Mouse (Mus musculus) ZHBTc4 (cell line): ENCODE results near the gene Pimreg.

ENCODE experiments used
- DNase-seq: peaks from one replicate; pipeline ENCODE4 v3.0.0-alpha.2; 2011; ENCODE audit warnings: low read depth, low spot score

The Pimreg gene

DNA sequence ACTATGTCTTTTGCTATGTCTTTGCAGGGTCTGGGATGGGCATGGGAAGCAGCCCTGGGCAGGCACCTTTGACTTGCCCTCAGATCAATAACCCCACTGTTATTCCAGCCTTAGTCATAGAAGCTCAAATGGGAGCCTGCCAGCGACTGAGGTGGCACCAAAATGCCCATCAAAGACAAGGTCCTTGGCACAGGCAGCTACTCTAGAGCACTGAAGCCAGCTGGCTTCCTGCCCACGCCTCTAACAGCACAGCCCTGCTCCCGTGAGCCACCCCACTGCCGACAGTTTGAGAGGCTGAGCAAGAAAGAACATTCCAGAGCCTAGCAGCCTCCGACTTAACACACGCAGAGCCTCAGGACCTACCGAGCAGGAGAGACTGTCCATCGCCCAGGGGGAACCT, 23.3 kb downstream of the Pimreg start:
- DNase-seq = no peak

DNA sequence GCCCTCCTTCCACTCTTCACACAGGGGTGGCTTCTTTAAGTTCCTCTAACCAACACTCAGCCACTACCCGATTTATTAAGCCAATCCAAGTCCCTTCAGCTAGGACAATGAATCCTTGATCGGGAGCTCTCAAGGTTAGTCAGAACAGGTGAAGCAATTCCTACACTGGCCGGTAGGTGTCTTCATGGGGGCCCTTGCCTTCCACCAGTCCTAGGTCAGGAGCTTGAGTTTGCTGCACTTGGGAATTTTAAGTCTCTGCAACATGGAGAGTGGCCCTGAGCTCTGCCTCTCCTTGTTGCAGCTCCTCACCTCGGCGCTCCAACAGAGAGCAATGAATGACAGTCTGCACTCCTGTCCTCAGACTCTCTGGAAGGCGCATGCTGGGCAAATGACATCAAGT, 24.5 kb downstream of the Pimreg start:
- peak; percentile 82 for DNase-seq

DNA sequence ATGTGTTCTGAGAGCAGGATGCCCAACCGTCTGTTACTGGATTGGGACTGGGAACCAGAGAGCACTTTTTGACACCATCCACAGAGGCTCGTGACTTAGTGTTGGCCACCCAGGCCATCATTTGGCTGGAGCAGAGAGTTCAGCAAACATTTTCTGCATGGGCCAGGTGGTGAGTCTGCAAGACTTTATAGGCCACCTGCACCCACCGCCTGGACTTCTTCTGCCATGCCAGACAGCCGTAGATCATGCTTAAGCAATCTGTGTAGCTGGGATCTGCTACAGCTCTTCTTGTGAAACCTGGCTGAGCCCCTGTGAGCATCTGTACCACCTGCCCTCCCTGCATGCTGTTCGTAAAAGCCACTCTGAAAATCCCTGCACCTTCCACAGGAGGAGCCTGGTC, 25.5 kb downstream of the Pimreg start:
- no peak for DNase-seq

DNA sequence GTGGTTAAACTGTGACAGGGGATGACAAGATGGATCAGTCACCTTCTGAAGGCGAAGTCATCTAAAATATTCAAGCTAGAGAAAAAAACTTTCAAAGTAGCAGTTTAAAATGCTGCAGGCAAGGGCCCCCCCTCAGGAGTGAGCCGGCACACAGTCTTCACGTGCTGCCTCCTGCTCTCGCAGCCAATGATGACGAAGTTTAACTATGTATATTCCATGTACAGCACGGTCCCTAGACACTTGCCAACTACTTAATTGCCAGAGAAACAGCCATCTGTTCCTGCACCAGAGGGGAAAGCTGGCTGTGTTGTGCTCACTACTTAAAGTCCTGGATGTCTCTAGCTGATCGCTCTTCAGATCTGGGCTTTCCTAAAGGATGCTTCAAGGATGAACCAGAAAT, 26.2 kb downstream of the Pimreg start:
- DNase-seq = no peak

DNA sequence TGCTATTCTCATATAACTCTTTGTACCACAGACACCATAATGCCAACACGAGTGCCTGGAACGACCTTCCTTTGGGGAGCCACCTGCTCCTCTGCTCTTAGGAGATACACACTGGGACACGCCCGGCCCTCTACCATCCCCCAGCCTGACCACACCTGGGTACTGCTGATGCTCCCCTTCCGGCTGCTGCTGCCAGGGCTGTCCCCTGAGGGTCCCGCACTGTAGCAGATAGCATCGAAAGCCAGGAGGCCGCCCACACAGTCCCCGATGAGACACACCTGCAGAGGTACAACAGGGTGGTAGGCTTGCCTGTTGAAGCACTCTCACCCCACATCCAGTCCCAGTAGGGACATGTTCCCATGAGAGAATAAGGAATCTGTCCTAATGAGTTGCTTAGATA, 28.9 kb downstream of the Pimreg start:
- no peak for DNase-seq

DNA sequence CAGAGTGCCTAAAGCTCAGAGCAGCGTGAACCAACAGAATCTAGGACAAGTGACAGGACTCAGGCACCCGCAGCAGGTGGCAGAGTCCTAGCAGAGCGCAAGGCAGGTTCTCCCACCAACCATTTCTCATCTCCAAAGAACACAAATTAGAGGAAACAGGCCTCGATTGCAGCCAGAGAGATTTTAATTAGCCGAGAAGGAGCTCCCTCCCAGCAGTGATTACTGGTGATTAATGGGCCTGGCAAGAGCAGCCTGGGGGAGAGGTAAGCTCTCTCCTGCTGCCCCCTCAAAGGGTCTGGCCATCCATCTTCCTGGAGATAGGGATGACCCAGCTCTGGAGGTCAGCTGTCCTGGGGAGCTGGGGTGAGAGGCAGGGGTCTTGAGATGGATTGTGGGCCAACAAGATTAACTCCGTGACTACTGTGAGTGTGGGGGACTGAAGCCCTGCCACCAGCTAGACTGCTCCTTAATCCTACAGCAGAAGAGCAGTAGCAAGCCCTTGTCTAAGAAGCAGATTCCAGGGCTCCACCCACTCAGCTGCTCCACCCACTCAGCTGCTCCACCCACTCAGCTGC, 30.6 kb downstream of the Pimreg start:
- no peak for DNase-seq

DNA sequence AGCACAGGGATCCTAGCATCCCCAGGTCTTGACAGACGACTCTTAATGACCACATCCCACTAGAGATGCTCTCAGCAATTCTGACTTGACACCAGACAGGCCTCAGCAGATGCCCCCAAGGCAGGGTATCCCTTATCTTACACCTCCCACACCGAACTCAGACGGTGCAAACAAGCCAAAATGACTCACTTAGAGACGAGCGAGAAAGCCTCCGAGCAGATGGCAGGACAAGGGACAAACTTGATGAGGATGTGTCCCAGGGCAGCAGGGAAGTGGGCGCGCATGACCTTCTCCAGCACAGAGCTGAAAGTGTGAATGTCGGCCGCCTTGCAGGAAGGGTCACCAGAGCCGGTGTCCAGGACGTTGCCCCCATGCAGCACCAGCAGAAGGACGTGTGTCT, 32.4 kb downstream of the Pimreg start:
- DNase-seq = no peak

DNA sequence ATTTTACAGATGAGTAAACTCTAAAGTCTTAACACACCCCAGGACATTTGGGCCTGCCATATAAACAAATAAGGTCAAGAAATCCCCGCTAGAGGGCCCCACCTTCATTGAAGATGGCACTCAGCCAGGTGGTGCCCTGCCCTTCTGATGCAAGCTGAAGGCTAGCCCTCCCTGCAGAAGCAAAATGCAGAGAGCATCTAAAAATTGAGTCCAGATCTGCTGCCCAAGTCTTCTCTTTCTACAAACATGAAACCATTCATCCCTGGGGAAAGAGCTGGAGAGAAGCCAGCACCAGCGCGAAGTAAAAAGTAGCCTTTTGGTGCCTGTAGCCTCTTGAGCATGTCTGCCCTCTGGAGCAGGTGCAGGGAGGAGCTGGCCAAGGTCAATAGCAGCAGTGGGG, 36.2 kb downstream of the Pimreg start:
- peak; percentile 38 for DNase-seq

DNA sequence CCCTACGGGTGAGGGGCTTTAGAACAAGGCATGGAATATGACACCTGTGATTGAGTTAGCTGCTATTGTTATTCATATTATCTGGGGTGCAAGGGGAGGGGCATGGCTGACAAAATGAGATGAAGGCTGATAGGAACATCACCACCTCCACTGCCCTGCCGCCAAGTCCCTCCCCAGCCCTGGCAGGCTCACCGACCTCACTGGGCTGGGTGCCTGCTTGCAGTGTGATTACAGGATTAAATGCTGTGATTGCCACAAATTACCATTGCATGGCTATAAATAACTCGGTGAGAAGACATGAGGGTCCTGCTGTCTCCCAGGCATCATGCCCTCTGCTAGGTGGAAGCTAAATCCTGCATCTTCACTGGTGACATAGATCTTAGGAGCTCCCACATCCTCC, 36.8 kb downstream of the Pimreg start:
- DNase-seq = no peak

DNA sequence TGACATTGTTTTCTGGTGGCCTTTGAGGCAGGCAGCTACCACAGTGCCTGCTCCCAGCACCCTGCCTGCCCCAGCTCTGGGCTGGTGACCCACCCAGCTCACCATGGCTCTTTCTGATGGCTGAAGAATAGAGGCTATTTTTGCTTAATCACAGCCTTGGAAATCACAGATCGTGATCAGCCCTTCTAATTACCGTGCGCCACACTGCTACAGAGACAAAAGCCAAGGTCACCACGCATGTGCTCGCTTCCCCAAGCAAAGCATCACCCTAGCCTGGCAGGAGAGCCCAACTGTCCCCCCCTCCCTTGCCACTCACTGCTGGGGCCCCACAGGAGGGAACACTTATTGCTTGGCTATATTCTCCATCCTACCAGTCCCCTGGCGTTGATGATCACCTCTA, 38.6 kb downstream of the Pimreg start:
- no peak for DNase-seq

DNA sequence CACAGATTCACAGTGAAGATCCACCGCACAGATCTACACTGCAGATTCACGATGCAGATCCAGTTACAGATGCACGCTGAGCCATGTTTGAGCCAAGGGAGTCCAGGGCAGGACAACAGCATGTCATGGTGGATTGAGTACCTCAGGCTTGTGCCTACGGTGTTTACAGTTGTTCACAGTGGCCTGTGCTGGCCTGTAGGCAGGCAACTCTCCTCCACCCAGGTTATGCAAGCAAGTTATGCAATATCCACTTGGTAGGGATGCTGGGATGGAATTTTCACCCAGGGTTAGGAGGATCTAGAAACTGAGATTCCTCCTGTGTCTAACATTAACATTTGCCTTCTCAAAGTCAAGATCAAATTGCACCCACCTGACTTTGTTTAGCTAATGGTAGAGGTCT, 40.8 kb downstream of the Pimreg start:
- DNase-seq = no peak

DNA sequence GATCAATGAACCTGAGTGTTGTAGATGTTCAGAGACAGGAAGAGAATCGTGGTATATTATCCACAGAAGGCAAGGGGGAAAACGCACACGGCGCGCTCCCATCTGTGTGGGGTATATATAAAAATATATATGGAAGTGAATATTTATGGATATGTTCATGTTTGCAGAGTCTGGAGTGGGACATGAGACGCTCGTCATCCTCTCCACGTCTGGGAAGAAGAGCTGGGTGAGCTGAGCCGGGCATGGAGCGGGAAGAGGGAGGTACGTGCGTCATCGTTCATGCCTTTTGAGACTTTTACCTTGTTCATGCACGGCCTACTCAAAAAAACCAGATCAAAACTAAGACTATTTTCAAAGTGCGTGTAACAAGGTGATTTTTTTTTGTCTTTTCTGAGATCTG, 42.5 kb downstream of the Pimreg start:
- no peak for DNase-seq

DNA sequence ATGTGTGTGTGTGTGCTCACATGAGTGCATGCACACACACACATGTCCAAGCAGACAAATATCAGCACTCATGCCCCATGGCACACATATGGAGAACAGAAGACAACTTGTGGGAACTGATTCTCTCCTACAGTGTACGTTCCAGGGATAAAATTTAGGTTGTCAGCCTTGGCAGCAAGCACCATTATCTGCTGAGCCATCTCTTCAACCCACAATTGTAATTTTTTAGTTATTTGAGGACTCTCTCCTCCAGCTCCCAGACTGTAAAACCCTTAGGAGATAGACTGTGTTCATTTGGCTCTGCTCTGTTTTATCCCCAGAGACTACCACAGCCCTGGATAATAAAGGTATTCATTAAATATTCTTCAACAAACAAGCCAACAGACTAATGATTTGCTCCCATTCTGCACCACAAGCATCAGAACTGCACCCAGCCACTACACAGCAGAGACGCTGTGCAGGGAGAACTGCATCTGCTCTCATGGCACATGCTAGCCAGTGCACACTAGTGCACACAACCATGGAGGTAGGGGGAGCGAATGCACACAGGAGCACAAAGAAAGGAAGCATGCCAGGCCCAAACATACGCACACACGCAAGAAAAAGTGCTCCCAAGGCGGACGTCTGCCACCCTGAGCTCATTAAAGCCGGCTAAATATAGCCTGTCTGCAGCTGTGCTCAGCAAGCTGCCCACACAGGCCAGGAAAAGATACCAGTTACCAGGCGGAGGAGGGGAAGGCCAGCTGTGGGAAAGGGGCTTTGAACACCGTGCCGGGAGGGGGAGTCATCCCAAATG, 44.6 kb downstream of the Pimreg start:
- no peak for DNase-seq

DNA sequence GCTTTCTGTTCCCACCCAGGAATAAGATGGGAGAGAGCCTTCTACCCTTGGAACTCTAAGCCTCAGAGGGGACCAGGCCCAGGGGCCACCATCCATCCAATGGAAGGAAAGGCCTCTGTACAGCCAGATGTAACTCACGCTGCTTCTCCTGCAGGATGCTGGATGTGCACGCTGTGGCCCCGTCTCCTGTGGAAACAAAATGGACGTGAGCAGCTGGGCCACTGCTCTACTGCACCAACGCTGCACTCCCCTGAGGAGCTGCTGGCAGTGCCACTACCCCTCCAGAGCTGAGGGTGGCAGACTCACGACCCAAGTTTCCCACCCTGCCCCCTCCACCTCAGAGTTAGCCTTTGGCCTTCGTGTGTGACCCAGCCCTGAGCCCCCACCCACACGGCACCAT, 50.6 kb downstream of the Pimreg start:
- no peak for DNase-seq

DNA sequence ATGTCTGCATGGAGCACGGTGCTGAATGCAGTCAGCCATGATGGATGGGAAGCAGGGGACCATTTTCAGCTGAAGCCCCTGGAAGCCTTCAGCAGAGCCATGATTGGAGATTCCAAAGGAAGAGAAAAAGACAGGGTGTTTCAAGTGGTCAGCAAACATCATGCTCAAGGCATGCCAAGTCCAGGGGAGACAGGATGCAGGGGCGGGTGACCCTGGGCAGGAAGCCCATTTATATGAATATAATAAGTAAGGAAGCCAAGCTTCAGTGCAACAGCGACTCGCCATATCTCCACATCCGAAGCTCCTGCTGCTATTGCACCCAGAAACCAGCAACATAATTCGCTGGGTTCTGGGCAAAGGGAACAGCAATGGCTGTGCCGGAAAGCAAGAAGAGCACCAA, 52.6 kb downstream of the Pimreg start:
- no peak for DNase-seq

DNA sequence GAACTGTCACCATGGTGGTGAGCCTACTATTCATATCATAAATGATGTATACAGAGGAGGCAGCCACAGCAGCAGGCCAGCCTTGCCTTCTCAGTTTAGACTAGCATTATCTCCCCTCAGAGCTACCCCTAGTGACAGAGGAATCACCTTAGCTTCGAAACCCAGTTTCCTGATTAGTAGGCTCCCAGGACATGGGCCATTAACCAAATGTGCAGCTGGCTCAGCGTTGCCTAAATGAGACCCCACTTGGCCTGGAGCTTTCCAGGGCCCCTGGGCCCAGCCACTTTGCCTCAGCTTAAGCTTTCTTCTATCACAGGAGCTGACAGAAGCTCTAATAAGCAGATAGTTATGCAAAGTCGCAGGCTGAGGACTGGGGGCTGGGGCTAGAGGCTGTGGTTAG, 54.2 kb downstream of the Pimreg start:
- no peak for DNase-seq
